Mouse (Mus musculus) brain, adult 2 months (tissue): ENCODE data around the gene Agbl2.

Source experiments
- DNase-seq: peaks from one replicate; pipeline ENCODE4 v3.0.0; 2011; ENCODE audit warnings: low read depth, low spot score

The Agbl2 gene

DNA sequence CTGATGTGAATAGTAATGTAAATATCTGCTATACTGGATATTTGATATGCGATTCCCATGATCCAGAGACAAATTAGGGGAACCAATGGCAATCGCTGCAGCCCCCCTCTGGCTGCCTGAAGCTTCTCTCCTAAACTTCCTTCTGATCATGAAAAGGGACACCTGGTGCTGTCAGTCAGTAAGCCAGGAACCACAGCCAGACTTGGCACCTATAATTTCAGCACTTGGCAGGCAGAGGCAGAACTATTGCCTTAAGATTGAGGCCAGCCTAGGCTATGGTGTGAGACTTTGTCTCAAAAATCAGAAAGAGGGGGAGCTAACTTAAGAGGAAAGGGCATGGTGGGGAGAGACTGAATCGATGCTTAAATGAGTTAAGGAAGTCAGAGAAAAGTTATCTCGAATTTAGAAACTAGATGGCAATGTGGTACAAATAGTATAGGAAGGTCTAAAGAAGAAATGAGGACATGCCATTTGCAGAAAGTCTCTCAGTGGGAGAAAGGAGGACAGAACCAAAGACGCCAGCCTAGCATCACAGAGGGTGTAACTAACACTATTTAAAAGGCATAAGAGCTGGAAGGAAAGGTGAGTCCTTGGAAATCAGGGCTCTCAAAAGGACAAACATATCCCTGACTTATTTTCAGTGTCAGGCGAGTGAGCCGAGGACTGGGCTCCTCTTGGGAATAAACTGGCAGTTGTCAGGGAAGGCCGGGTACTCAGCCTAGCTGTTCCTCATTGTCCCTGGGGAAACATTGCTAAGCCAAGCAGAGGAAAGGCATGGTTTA is 88.8 kb downstream of the Agbl2 start:
- DNase-seq = peak; percentile 89

DNA sequence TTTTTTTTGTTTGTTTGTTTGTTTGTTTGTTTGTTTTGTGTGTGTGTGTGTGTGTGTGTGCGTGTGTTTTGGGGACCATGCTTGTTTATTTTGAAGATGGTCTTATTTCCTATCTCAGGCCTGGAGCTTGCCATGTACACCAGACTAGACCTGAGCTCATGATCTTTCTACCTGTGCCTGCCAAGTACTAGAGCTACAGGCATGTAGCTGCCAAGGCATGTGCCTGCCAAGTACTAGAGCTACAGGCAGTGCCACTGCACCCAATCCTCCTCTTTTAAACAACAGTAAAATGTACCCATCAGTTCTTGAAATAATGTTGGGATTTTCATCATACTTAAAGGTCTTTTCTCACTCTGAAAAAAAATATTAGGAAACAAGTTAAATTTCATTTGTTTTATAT is 91.5 kb downstream of the Agbl2 start:
- peak; percentile 92 for DNase-seq

DNA sequence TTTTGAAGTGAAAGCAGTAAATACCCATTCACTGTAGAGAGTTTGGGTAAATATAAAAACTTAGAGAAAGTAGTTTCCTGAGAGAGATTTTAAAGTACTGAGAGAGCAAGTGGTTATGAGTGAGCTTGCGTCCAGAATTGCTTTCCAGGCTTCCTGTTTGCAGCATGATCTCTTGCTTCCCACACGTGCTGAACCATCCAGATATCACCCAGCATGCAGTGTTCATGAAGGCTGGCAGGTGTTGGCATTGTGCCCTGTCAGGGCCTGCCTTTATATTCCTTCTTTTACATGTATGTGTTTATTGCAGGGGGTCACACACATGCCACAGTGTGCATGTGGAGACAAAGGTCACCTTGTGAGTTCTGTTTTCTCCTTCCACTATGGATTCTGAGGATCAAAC is 92.7 kb downstream of the Agbl2 start:
- no peak for DNase-seq

GRCm38 (mm10) chr2:90877584-90878259 is 95.2 kb downstream of the Agbl2 start:
- DNase-seq = peak; percentile 70

DNA sequence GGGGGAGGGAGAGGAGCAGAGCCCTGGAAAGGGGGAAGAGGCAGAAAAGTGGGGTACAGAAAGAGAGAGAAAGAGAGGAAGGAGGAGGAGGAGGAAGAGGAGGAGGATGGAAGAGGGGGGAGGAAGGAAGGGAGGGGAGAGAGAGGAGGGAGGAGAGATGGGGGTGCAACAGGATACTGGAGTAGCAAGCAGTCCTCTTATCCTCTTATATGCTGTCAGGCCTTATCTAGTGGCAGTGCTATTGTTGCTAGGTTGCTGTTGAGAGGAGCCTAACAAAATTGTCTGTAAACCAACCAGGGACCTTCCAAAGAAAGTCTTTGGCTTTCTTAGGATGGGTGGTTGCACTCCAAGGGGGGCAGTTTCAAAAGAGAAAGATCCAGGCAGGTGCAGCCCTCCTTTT is 96.9 kb downstream of the Agbl2 start:
- no peak for DNase-seq

GRCm38 (mm10) chr2:90880144-90880785 is 97.7 kb downstream of the Agbl2 start:
- no peak for DNase-seq

GRCm38 (mm10) chr2:90881824-90882223 is 99.3 kb downstream of the Agbl2 start:
- peak; percentile 73 for DNase-seq
